Mouse (Mus musculus): Measurements from ENCODE around the gene Ccdc157.

- TF ChIP-seq CTCF (IDR thresholded peaks at IDR 0.05; ENCODE audit: low read depth, low read length) (no peak), POLR2A (IDR thresholded peaks at IDR 0.05; ENCODE audit: extremely low read depth, insufficient read depth, low read length) (no peak)
Measured at GRCm38 (mm10) chr11:4166467-4167090, 6.5 kb upstream of the Ccdc157 start.

Data from liver, adult 2 months (tissue).